Mouse (Mus musculus) kidney, postnatal 0 days (tissue): ENCODE measurements around the gene Bckdhb. TPM values are rescaled to one million over a fixed set of nuclear protein-coding genes. Genes with fewer than 3 reads are reported as not detected.

Experiments used
- ATAC-seq: fragments of 200-750 bp; cut with Nextera tagmentation; replicated peaks from 2 replicates; pipeline ENCODE4 v1.8.0; 2017; ENCODE audit warnings: low read depth, moderate number of reproducible peaks, moderate TSS enrichment, moderate library complexity; ENCODE audit not compliant: low FRiP score
- DNase-seq: peaks from one replicate; pipeline ENCODE4 v3.0.0-alpha.2; 2016; ENCODE audit warnings: low spot score
- H3K27ac ChIP-seq: fragments of 300-500 bp; sonication (generic); 2 replicates; pipeline ENCODE4 v1.5.1; 2014; ENCODE audit warnings: mild to moderate bottlenecking
- H3K27me3 ChIP-seq: fragments of 300-500 bp; sonication (generic); 2 replicates; pipeline ENCODE4 v1.6.1; 2014; ENCODE audit warnings: low read length, mixed read lengths; ENCODE audit not compliant: insufficient read depth
- H3K36me3 ChIP-seq: fragments of 300-500 bp; sonication (generic); 2 replicates; pipeline ENCODE4 v1.6.1; 2014; ENCODE audit warnings: low read length, mixed read lengths; ENCODE audit not compliant: insufficient read depth
- H3K4me1 ChIP-seq: fragments of 300-500 bp; sonication (generic); replicated peaks from 2 replicates; pipeline ENCODE4 v1.6.1; 2014; ENCODE audit warnings: antibody characterized with exemption, low read length, mixed read lengths; ENCODE audit not compliant: insufficient read depth
- H3K4me2 ChIP-seq: fragments of 300-500 bp; sonication (generic); 2 replicates; pipeline ENCODE4 v1.6.1; 2014; ENCODE audit warnings: mild to moderate bottlenecking, low read length, moderate library complexity, mixed read lengths
- H3K4me3 ChIP-seq: fragments of 300-500 bp; sonication (generic); replicated peaks from 2 replicates; pipeline ENCODE4 v1.5.1; 2014; ENCODE audit warnings: low read depth, low read length
- H3K9ac ChIP-seq: fragments of 300-500 bp; sonication (generic); 2 replicates; pipeline ENCODE4 v1.6.1; 2014; ENCODE audit warnings: low read depth, low read length
- H3K9me3 ChIP-seq: fragments of 300-500 bp; sonication (generic); replicated peaks from 2 replicates; pipeline ENCODE4 v1.6.1; 2016; ENCODE audit warnings: low read length, inconsistent platforms, mixed read lengths
- CTCF ChIP-seq: IDR thresholded peaks from 2 replicates; pipeline ENCODE4 v1.5.1; 2016; ENCODE audit warnings: antibody characterized with exemption, low read depth, mild to moderate bottlenecking, moderate library complexity
- WGBS: fragments of 180-500 bp; shearing (Covaris S2); extraction: QIAGEN DNeasy Blood & Tissue Kit; methylation state at CpG from one replicate; pipeline ENCODE4 v1.1.7; 2014; 5-methylcytosine and 5-hydroxymethylcytosine counted together
- polyA plus RNA-seq: library from polyadenylated mRNA; unstranded; fragments of >200 nt; fragmentation: Nextera tagmentation; extraction: Ambion mirVana; gene quantifications from 2 replicates; pipeline ENCODE4 v1.2.1, GENCODE M21; 2015

The Bckdhb gene
- polyA plus RNA-seq = 50.6 and 50.7 TPM in 2 replicates

DNA sequence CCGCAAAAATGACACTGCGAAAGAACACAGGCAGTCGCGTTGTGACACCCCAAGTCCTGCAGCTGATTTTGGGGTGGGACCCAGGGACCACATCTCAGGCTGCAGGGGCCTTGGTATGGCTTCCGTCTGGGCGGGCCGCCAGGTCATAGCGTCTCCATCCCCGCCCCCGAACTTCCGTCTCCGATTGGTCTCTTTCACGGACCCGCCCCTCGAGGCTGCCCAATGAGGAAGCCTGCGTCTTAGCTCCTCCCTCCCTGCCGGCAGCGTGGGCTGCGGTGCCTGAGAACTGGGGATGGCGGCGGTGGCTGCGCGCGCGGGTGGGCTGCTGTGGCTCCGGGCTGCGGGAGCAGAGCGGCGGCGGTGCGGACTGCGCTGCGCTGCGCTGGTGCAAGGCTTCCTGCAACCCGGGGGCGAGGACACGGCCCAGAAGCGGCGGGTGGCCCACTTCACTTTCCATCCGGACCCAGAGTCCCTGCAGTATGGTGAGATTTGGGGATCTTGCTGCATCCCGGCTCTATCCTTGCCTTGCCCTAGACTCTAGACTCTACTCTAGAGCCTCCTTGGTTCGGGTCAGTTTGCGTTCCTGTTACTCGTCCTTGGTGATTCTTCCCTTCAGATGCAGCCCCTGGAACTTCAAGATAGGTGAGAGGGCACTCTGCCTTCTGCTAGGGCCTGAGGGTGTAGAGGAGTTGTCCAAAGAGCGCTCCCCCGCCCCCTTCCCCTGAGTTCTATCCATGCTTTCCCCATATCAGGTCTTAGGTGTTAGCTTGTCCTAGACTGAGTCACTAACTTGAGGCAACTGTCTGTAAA, at the start of gene Bckdhb:
Bckdhb (plus strand) TSS at position 268 of the 810 bp plus-strand sequence.
- Histone ChIP-seq H3K4me1 (0 out of 2 replicates have a peak, but pooled peaks cover 3% of the 10 kb centered on the region), H3K4me2 (peak within 1 kb of the TSS; percentile 86), H3K9me3 (no peaks in the 10 kb centered on the region), H3K36me3 (no peaks in the 10 kb centered on the region), H3K27me3 (no peaks in the 10 kb centered on the region), H3K27ac (no peak within 1 kb of the TSS), H3K4me3 (peak within 1 kb of the TSS; percentile 74), H3K9ac (peak within 1 kb of the TSS; percentile 75)
- DNase-seq (peak; percentile 98), ATAC-seq (peak; percentile 99)
- 1% methylated on average over 46 of the region's 46 CpGs for whole genome bisulfite sequencing
- no peak for TF ChIP-seq CTCF

GRCm38 (mm10) chr9:83882191-83882590, 42.8 kb upstream of the Bckdhb start:
- DNase-seq = no peak
- Histone ChIP-seq H3K9ac (no peak overlapping the region), H3K4me2 (no peak overlapping the region), H3K9me3 (no peaks in the 10 kb centered on the region), H3K4me1 (no peaks in the 10 kb centered on the region), H3K27ac (no peak overlapping the region), H3K27me3 (no peaks in the 10 kb centered on the region), H3K36me3 (no peaks in the 10 kb centered on the region), H3K4me3 (no peak overlapping the region)
- TF ChIP-seq CTCF = no peak
- WGBS = 81% methylated on average over 6 of the region's 6 CpGs
- ATAC-seq = no peak; the same call in 1 of the 2 replicates

GRCm38 (mm10) chr9:83886149-83886548, 38.8 kb upstream of the Bckdhb start:
- Histone ChIP-seq H3K9me3 (no peaks in the 10 kb centered on the region), H3K4me3 (no peak overlapping the region), H3K4me2 (no peak overlapping the region), H3K27ac (no peak overlapping the region), H3K36me3 (no peaks in the 10 kb centered on the region), H3K9ac (no peak overlapping the region), H3K27me3 (no peaks in the 10 kb centered on the region), H3K4me1 (no peaks in the 10 kb centered on the region)
- no peak; the same call in 1 of the 2 replicates for TF ChIP-seq CTCF
- ATAC-seq = no peak
- no peak for DNase-seq

DNA sequence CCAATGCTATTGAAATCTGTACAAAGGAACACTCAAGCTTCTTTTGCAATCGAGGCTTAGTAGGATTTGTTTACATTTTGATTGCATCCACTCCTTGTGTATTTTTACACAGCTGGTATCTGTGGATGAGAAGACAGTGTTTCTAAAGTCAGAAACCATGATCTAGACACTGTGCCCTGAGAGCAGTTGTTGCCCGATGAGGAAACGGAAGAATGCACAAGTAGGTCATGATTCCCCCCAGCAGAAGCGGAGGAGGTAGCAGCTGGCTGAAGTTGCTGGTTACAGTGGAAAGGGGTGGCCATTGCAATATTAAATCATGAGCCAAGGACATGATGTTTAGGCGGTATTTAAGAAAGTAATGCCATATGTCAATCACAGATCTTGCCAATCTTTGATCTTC, 36.7 kb upstream of the Bckdhb start:
- Histone ChIP-seq H3K36me3 (no peaks in the 10 kb centered on the region), H3K9me3 (no peaks in the 10 kb centered on the region), H3K4me2 (no peak overlapping the region), H3K9ac (no peak overlapping the region), H3K4me3 (no peak overlapping the region), H3K27me3 (no peaks in the 10 kb centered on the region), H3K27ac (no peak overlapping the region), H3K4me1 (no peaks in the 10 kb centered on the region)
- no peak for DNase-seq
- ATAC-seq = no peak
- WGBS = 69% methylated on average over 5 of the region's 5 CpGs
- no peak for TF ChIP-seq CTCF

- H3K4me1 ChIP-seq = no peaks in the 10 kb centered on the region
- H3K9me3 ChIP-seq = no peaks in the 10 kb centered on the region
- H3K36me3 ChIP-seq = no peaks in the 10 kb centered on the region
- H3K27ac ChIP-seq = no peak overlapping the region
- DNase-seq = no peak
- H3K9ac ChIP-seq = no peak overlapping the region
- TF ChIP-seq CTCF = no peak
- H3K4me2 ChIP-seq = no peak overlapping the region
- no peaks in the 10 kb centered on the region for H3K27me3 ChIP-seq
- no peak for ATAC-seq
- H3K4me3 ChIP-seq = no peak overlapping the region
- 72% methylated on average over 8 of the region's 8 CpGs for WGBS
Measured at GRCm38 (mm10) chr9:83893073-83893472, 31.9 kb upstream of the Bckdhb start.

DNA sequence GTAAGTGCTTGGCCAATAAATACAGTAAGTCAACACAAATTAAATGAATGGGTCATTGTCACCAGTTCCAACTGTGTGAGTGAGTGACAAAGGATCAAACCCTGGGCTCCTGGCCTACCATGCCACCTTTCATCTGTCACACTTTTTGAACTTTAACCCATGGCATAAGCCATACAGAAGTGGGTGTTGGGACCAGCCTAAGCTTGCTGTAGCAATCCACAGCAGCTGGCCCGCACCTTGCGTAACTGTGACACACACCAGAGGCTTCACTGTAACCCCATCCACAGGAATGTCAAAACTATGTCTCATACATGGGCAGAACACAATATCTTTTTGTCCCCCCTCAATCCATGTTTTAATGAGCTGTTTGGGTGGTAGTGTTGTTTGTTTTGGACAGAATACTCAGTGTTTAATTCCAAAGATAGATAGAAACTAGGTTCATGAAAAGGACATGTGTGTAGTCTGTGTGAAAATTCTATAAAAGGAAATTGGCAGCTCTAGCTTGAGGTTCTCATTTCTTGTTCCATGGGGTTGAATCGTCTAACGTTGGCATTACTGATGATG, 31.1 kb upstream of the Bckdhb start:
- no peaks in the 10 kb centered on the region for H3K9me3 ChIP-seq
- no peak overlapping the region for H3K4me2 ChIP-seq
- no peak overlapping the region for H3K9ac ChIP-seq
- ATAC-seq (no peak), DNase-seq (no peak)
- 70% methylated on average over 4 of the region's 4 CpGs for WGBS
- no peaks in the 10 kb centered on the region for H3K4me1 ChIP-seq
- no peak overlapping the region for H3K4me3 ChIP-seq
- no peaks in the 10 kb centered on the region for H3K36me3 ChIP-seq
- TF ChIP-seq CTCF = no peak
- no peaks in the 10 kb centered on the region for H3K27me3 ChIP-seq
- no peak overlapping the region for H3K27ac ChIP-seq
